Mouse (Mus musculus) thymus, postnatal 14 days (tissue): ENCODE data around the gene Cend1.

Experiments used
- DNase-seq: peaks from one replicate; pipeline ENCODE4 v3.0.0; 2021

Cend1 gene

DNA sequence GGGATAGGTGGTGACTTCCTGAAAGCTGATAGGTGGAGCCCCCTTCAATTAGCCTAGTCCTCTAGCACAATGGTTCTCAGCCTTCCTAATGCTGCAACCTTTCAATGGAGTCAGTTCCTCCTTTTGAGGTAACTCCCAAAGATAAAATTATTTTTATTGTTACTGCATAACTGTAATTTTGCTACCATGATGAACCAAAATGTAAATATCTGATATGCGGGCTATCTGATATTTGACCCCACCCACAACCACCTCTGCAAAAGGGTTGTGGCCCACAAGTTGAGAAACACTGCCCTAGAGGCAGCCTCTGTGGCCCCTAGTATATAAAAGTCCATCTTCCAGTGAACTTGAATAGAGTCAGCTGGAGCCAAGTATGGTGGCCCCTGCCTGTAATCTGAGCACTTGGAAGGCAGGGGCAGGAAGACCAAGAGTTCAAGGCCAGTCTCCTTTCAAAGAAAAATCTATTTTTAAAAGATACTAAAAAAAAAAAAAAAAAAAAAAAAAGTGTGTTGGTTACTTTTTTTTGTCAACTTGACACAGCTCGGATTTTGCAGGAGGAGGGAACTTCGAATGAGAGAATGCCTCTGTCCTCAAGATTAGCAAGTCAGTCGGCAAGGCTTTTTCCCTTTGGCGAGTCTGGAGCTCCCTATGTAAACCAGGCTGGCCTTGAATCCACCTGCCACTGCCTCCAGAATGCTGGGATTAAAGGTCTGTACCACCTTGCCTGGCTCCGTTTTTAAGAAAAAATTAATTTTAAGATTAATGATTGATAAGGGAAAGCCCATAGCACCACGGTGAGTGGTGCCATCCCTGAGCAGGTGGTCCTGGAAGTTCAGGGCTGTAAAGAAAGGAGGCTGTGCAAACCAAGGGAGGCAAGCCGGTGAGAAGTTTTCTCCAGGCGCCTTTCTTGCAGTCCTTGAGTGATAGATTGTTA, 38.7 kb downstream of the Cend1 start:
- DNase-seq = no peak

GRCm38 (mm10) chr7:141388487-141389109, 40.7 kb downstream of the Cend1 start:
- no peak for DNase-seq

DNA sequence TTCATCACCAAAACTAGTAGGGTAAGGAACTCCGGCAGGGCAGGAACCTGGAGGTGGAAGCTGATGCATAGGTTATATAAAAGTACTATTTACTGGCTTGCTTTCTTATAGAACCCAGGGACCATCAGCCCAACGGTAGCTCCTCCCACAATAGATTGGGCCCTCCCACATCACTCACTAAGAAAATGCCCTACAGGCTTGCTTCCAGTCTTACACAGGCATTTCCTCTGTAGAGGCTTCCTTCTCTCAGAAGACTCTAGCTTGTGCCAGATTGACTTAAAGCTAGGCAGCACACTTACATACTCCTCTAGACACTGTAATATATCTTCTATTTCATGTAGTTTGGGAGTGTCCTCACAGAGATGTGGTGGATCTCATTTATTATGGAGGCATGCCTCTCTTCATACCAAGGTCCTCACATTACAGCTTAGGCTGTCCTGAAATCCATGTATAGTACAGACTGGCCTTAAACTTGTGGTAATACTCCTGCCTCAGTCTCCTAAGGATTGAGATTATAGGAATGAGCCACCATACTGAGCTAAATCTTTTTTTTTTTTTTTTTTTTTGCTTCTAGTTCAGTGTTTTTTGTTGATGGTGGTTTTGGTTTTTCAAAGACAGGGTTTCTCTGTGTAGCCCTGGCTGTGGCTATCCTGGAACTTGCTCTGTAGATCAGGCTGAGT, 41.3 kb downstream of the Cend1 start:
- DNase-seq = no peak

DNA sequence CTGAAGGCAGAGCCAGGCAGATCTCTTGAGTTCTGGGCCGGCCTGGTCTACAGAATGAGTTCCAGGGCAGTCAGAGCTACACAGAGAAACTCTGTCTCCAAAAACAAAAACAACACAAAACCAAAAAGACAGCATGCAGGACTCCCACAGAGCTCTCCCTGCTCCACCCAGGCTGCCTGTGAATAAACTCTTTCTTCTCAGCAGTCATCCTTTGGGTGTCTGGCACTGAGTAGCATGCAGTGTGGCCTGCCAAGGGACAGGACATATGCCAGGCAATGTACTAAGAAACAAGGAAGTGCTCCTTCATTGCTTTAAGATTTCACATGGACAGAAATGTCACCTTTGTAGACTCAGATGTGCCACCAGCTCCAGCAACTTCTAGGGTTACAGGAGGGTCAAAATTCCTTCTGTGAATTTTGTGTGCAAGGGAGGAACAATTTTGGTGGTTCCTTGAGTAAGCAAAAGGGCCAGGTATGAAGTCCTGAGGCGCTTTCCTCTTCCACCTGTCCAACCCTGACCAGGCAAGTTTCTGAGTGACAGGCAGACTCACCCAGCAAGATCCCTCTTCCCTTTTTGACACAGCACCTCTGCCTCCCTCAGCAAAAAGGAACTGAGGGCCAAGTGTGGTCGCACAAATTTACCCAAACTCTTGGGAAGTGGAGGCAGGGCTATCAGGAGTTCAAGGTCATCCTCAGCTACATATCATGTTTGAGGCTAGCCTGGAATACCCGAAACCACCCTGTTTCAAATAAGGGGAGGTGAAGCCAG, 48.0 kb downstream of the Cend1 start:
- DNase-seq = no peak

- DNase-seq = no peak
Observed at GRCm38 (mm10) chr7:141379584-141379983, 49.7 kb downstream of the Cend1 start.
